Mouse (Mus musculus): ENCODE measurements around the gene Cdyl. TPM values are rescaled to one million over a fixed set of nuclear protein-coding genes. Genes with fewer than 3 reads are reported as not detected.
A peak's percentile ranks its signal among the peaks of the same experiment; 100 is the strongest.

Gene Cdyl
- polyA plus RNA-seq, 1 experiment from 2014 or later = 4.1 TPM

DNA sequence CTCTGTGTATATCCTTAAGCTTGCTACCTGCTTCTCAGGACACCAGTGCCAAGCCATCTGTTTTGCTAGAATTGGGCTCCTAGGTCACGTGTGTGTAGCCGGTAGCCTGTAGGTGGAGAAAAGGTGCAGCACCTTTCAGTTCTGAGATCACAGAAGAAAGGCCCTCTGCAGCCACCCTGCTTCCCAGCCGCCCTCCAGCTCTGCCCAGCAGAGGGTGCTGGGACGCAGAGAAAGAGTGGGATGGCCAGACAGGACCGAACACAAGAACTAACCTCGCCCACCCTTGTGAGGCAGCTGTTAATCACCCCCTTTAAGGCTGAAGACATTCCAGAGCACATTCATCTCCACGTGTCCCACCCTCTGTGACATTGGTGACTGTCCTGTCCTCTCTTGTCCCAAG, 114.1 kb downstream of the Cdyl start:
- no peaks in the 10 kb centered on the region for H3K27me3 ChIP-seq (replicated peaks)
- H3K9me3 ChIP-seq = no peaks in the 10 kb centered on the region
- H3K4me2 ChIP-seq = no peak overlapping the region
- H3K9ac ChIP-seq = no peak overlapping the region
- no peaks in the 10 kb centered on the region for H3K4me1 ChIP-seq
- no peak overlapping the region for H3K4me3 ChIP-seq
- no peak overlapping the region for H3K27ac ChIP-seq
- ATAC-seq (replicated peaks) = no peak
- WGBS = 63% methylated on average over 7 of the region's 7 CpGs
- H3K36me3 ChIP-seq (replicated peaks) = no peaks in the 10 kb centered on the region

DNA sequence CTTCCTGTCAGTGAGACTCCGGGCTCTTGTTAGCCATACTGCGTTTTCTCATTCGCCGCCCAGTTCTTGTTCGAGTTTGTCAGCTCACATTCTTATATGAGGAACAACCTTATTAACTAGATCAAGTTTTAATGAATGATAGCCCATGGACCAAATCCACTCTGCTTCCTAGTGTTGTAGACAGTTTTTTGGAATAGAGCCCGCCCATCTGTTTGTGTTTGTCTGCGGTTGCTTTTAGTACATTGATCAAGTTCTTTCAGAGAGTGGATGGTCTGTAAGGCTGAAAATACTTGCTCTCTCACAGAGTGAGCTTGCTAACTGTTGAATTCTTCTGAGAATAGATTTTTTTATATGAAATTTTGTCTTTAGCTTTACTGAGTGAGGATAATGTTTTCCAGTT, 116.5 kb downstream of the Cdyl start:
- no peaks in the 10 kb centered on the region for H3K9me3 ChIP-seq
- H3K27me3 ChIP-seq (replicated peaks) = no peaks in the 10 kb centered on the region
- ATAC-seq (replicated peaks) = no peak
- no peaks in the 10 kb centered on the region for H3K4me1 ChIP-seq
- H3K27ac ChIP-seq = no peak overlapping the region
- no peak overlapping the region for H3K4me2 ChIP-seq
- WGBS = 91% methylated on average over 7 of the region's 7 CpGs
- no peaks in the 10 kb centered on the region for H3K36me3 ChIP-seq (replicated peaks)
- no peak overlapping the region for H3K4me3 ChIP-seq
- H3K9ac ChIP-seq = no peak overlapping the region

DNA sequence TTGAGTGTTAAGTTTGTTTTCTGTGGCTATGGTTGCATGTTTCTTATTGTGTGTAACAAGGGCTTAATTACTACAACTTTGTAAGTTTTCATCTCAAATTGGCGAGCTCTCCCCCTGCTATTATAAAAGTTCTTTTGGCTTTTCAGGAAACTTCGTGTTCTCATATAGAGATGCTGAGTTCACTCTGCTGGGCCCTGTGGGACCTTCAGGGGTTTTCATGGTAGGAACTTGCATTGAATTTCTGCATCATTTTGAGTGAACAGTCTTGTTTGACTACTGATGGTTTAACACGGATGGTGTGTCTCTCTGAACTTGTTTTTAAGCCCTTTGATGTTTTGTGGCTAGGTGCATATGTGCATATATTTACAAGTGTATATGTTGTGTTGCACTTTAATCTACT, 121.1 kb downstream of the Cdyl start:
- Histone ChIP-seq H3K4me3 (no peak overlapping the region), H3K9me3 (no peaks in the 10 kb centered on the region), H3K9ac (no peak overlapping the region), H3K27ac (no peak overlapping the region), H3K4me2 (no peak overlapping the region), H3K36me3 (replicated peaks) (no peaks in the 10 kb centered on the region), H3K27me3 (replicated peaks) (no peaks in the 10 kb centered on the region), H3K4me1 (no peaks in the 10 kb centered on the region)
- ATAC-seq (replicated peaks) = no peak
- 75% methylated on average over 3 of the region's 3 CpGs for WGBS

DNA sequence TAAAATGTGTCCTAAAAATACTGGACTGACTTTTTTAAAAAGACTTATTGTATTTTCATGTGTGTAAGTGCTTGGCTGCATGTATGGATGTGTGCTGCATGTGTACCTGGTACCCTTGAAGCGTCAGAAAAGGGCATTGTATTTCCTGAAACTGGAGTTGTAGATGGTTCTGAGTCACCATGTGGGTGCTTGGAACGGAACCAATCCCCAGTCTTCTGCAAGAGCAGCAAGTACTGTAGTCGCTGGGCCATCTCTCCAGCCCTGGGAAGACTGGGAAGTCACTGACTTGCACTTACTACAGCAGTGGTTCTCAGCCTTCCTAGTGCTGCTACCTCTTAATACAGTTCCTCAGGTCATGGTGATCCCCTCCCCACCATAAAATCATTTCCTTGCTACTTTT, 122.1 kb downstream of the Cdyl start:
- no peaks in the 10 kb centered on the region for H3K9me3 ChIP-seq
- no peak overlapping the region for H3K4me2 ChIP-seq
- H3K9ac ChIP-seq = no peak overlapping the region
- no peak overlapping the region for H3K4me3 ChIP-seq
- H3K27ac ChIP-seq = no peak overlapping the region
- H3K27me3 ChIP-seq (replicated peaks) = no peaks in the 10 kb centered on the region
- H3K36me3 ChIP-seq (replicated peaks) = no peaks in the 10 kb centered on the region
- no peak for ATAC-seq (replicated peaks)
- H3K4me1 ChIP-seq = no peaks in the 10 kb centered on the region
- 79% methylated on average over 3 of the region's 3 CpGs for WGBS

DNA sequence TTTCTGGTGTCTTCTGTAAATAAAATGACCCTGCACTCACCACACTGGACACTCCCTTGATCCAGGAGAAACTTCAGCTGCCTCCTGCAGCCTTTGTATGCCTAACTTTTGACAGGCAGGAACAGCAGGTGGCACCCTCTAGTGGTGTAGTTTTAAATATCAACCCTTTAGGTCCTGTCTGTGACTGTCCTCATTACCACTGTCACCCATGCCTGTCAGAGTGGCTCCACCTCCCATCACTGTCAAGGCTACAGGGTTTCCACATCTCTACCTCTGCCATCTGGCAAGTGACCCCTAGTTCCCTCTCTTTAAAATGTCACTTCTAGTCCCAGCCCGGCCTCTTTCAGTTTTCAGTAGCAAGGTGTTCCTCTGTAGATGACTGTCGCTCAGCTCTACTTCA, 123.3 kb downstream of the Cdyl start:
- H3K4me1 ChIP-seq = no peaks in the 10 kb centered on the region
- no peak overlapping the region for H3K9ac ChIP-seq
- no peak overlapping the region for H3K27ac ChIP-seq
- no peaks in the 10 kb centered on the region for H3K27me3 ChIP-seq (replicated peaks)
- WGBS = 89% methylated on average over 2 of the region's 2 CpGs
- no peaks in the 10 kb centered on the region for H3K9me3 ChIP-seq
- H3K36me3 ChIP-seq (replicated peaks) = no peaks in the 10 kb centered on the region
- no peak overlapping the region for H3K4me3 ChIP-seq
- H3K4me2 ChIP-seq = no peak overlapping the region
- 0 out of 2 replicates have a peak, but pooled peaks have one; percentile 52 for ATAC-seq (replicated peaks)

DNA sequence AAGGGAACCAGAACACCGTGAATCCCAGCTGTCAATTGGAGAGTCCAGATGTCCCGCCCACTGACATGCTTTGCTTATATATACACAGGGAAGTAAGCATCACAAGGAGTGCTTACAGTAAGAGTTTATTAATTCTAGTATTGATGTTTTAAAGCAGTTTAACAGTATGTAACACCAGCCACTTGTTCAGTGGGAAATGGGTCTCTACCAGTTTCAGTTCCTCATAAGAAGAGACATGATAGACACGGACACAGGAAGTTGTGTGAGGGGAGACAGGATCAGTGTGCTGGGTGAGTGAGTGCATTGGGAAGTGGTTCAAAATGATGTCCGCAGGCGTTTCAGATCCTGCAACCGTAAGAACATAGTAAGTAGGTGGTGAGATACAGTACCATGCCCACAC, 123.9 kb downstream of the Cdyl start:
- Histone ChIP-seq H3K27ac (no peak overlapping the region), H3K9ac (no peak overlapping the region), H3K4me1 (no peaks in the 10 kb centered on the region), H3K4me3 (no peak overlapping the region), H3K4me2 (no peak overlapping the region), H3K36me3 (replicated peaks) (no peaks in the 10 kb centered on the region), H3K27me3 (replicated peaks) (no peaks in the 10 kb centered on the region), H3K9me3 (no peaks in the 10 kb centered on the region)
- 89% methylated on average over 6 of the region's 6 CpGs for WGBS
- ATAC-seq (replicated peaks) = no peak

DNA sequence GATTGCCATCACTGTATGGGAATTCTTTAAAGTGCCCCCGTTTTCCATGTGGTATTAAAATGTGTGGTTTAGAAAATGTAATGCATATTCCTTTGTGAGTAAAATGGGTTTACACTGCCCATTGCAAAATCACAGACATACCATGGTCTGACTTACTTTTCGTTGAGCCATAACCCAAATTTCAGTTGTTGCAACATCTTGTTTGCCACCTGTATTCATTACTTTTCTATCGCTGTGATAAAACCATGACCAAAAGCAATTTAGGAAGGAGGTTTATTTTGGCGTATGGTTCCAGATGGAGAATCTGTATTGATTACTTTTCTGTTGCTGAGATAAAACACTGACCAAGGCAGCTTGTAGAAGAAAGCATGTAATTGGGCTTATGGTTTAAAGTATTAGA, 124.6 kb downstream of the Cdyl start:
- no peak overlapping the region for H3K4me3 ChIP-seq

DNA sequence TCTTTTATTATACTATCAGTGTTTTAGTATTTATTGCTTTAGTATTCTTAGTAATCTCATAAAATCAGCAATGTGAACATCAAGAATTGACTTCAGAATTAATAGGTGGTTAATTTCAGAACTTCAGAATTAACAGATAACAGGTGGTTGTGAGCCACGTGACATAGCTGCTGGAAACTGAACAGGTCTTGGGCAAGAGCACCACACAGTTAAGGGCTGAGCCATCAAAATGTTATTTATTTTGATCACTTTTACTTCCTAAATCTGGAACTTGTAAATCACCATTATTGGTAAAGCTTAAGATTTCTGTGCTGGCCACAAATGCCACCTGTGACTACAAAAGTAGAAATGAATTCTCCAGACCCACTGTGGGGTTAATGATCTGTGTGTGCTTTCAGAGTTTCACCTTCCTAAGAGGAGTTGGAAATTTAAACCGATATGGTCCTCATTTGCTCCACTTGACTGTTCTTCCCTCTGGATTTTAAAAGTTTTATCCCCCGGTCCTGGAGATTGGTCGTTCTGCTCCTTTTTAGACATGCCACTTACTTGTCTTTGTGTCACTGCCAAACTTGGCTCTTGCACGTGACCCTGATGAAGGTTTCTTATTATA, 125.8 kb downstream of the Cdyl start:
- no peak for ATAC-seq (replicated peaks)
- WGBS = 67% methylated on average over 5 of the region's 5 CpGs
- no peak overlapping the region for H3K27ac ChIP-seq

More for the DNA sequence above, 124.6 kb downstream of the Cdyl start:
- no peaks in the 10 kb centered on the region for H3K36me3 ChIP-seq (replicated peaks)
- WGBS = 79% methylated on average over 4 of the region's 4 CpGs
- no peaks in the 10 kb centered on the region for H3K4me1 ChIP-seq
- no peaks in the 10 kb centered on the region for H3K27me3 ChIP-seq (replicated peaks)
- no peak overlapping the region for H3K9ac ChIP-seq
- no peaks in the 10 kb centered on the region for H3K9me3 ChIP-seq
- ATAC-seq (replicated peaks) = no peak
- H3K4me2 ChIP-seq = no peak overlapping the region
- H3K27ac ChIP-seq = no peak overlapping the region

DNA sequence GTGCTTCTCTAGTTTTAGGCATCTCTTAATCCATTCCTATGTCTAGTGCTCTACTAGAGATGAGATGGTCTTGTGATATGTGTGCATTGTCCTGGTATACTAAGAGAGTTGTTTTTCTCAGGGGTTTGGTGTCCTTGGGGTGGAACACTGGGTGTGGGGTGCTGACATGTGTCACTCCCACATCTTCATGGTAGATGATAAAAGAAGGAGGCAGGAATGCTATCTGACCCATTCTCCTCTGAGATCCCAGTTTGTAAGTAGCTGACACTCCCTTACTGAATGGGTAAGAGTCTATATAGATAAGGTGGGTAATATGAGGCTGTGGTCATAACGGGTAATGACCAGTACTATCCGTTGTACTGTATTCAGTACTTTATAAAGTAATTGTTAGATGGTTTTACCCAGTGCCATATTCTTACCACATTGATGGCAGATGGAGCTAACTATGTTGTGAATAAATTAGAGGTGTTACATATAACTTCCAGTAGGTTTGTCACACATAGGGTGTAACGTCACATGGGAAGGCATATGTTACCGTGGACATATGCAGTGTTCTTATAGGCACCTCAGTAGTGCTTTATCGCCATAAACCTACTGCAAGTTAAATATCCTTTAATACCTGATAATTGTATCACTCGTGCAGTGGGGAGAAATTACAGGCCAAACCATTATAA, 127.2 kb downstream of the Cdyl start:
- Histone ChIP-seq H3K27me3 (replicated peaks) (no peaks in the 10 kb centered on the region), H3K36me3 (replicated peaks) (no peaks in the 10 kb centered on the region), H3K4me2 (no peak overlapping the region), H3K27ac (no peak overlapping the region), H3K9ac (no peak overlapping the region), H3K9me3 (no peaks in the 10 kb centered on the region), H3K4me3 (no peak overlapping the region), H3K4me1 (peaks cover 8% of the 10 kb centered on the region; the same call in 1 of the 2 replicates)
- no peak for ATAC-seq (replicated peaks)
- WGBS = 96% methylated on average over 6 of the region's 6 CpGs

More for the DNA sequence above, 125.8 kb downstream of the Cdyl start:
- no peak overlapping the region for H3K4me2 ChIP-seq
- no peak overlapping the region for H3K4me3 ChIP-seq
- H3K4me1 ChIP-seq = peaks cover 5% of the 10 kb centered on the region; the same call in 1 of the 2 replicates
- no peaks in the 10 kb centered on the region for H3K27me3 ChIP-seq (replicated peaks)
- no peaks in the 10 kb centered on the region for H3K9me3 ChIP-seq
- no peak overlapping the region for H3K9ac ChIP-seq
- no peaks in the 10 kb centered on the region for H3K36me3 ChIP-seq (replicated peaks)

DNA sequence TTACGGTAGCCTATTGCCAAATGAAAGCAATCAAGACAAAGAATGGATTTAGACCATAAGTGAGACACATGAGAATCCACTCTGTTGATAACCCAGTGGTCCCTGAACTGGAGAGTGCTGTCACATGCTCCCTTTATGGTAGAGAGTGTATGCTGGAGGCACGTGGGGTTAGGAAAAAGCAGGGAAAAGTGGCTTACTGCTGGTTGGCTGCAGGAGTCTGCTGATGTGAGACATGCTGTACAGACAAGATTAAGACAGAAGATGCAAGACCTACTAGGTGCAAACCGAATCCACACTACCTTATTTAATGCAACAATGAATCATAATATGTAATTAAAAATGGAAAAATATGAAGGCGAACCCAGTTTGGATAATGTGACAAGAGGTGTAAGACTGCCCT, 129.9 kb downstream of the Cdyl start:
- H3K4me3 ChIP-seq = no peak overlapping the region
- H3K9me3 ChIP-seq = no peaks in the 10 kb centered on the region
- no peak overlapping the region for H3K4me2 ChIP-seq
- H3K27me3 ChIP-seq (replicated peaks) = no peaks in the 10 kb centered on the region
- no peaks in the 10 kb centered on the region for H3K36me3 ChIP-seq (replicated peaks)
- H3K4me1 ChIP-seq = peaks cover 8% of the 10 kb centered on the region; the same call in 1 of the 2 replicates
- ATAC-seq (replicated peaks) = no peak
- 84% methylated on average over 4 of the region's 4 CpGs for WGBS
- H3K27ac ChIP-seq = no peak overlapping the region
- no peak overlapping the region for H3K9ac ChIP-seq

DNA sequence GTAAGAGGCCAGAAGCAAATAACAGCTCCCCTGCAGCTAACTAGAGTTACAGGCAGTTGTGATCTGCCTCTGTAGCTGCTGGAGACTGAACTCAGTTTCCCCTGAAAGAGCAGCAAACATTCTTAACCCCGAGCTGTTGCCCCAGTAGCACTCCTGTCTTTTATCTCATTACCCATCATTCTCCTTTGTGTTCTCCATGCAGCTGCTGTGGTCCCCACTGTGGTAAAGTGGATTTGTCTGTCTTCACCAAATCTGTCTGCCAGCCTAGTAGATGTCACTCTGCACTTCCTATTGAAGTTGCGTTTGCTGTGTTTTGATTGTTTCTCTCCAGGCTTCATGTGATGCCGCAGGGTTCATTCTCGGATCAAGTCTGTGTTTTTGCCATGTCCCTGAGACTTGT, 130.8 kb downstream of the Cdyl start:
- H3K9me3 ChIP-seq = no peaks in the 10 kb centered on the region
- WGBS = 51% methylated on average over 4 of the region's 4 CpGs
- H3K9ac ChIP-seq = no peak overlapping the region
- no peak for ATAC-seq (replicated peaks)
- no peaks in the 10 kb centered on the region for H3K27me3 ChIP-seq (replicated peaks)
- no peak overlapping the region for H3K27ac ChIP-seq
- no peak overlapping the region for H3K4me2 ChIP-seq
- no peak overlapping the region for H3K4me3 ChIP-seq
- H3K4me1 ChIP-seq = peaks cover 8% of the 10 kb centered on the region; the same call in 1 of the 2 replicates
- no peaks in the 10 kb centered on the region for H3K36me3 ChIP-seq (replicated peaks)

DNA sequence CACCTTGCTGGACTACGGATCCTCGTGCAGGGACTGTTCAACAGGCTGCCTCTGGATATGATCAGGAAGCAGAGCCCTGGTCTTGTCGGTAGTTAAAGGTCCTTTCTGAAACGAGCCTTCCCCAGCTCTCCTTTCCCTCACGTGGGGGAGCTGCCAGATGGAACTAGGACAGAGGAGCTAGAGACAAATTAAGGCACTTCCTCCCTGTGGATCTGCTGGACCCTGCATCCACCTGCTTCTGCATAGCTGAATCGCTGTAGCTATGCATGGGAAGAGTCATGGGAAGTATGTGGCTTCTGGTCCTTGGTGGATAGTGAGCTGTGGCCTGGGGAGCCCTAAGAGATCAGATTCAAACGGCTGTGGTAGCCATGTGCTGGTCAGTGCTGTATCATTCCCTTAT, 134.7 kb downstream of the Cdyl start:
- Histone ChIP-seq H3K9ac (no peak overlapping the region), H3K27me3 (replicated peaks) (no peaks in the 10 kb centered on the region), H3K36me3 (replicated peaks) (no peaks in the 10 kb centered on the region), H3K4me1 (peaks cover 8% of the 10 kb centered on the region; the same call in 1 of the 2 replicates), H3K27ac (no peak overlapping the region), H3K4me2 (no peak overlapping the region), H3K4me3 (no peak overlapping the region), H3K9me3 (no peaks in the 10 kb centered on the region)
- 79% methylated on average over 7 of the region's 7 CpGs for WGBS
- no peak for ATAC-seq (replicated peaks)

DNA sequence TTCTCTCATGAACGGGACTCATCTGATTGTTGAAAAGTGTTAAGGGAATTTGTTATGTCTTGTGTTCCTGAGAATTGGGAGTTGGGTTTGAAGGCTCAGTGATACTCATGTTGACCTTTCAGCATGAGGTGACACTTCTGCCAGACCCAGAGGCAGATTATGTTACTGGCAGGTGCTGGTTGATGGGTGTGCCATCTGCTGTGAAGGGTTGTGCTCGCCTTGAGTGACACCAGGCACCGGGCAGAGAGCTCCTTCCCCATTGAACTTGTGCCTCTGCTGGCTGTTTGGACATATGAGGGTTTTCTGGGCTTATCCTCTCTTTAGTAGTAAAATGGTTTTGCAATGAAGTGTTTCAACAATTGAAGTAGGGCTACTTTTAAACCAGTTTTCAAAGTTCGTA, 135.1 kb downstream of the Cdyl start:
- WGBS = 84% methylated on average over 4 of the region's 4 CpGs
- Histone ChIP-seq H3K9me3 (no peaks in the 10 kb centered on the region), H3K4me3 (no peak overlapping the region), H3K4me2 (no peak overlapping the region), H3K36me3 (replicated peaks) (no peaks in the 10 kb centered on the region), H3K9ac (no peak overlapping the region), H3K27ac (no peak overlapping the region), H3K4me1 (peaks cover 8% of the 10 kb centered on the region; the same call in 1 of the 2 replicates), H3K27me3 (replicated peaks) (no peaks in the 10 kb centered on the region)
- no peak for ATAC-seq (replicated peaks)

Data from midbrain, embryonic 15.5 days (tissue).